Mouse (Mus musculus): ENCODE results near the gene Tmem131.

Tmem131 gene

DNA sequence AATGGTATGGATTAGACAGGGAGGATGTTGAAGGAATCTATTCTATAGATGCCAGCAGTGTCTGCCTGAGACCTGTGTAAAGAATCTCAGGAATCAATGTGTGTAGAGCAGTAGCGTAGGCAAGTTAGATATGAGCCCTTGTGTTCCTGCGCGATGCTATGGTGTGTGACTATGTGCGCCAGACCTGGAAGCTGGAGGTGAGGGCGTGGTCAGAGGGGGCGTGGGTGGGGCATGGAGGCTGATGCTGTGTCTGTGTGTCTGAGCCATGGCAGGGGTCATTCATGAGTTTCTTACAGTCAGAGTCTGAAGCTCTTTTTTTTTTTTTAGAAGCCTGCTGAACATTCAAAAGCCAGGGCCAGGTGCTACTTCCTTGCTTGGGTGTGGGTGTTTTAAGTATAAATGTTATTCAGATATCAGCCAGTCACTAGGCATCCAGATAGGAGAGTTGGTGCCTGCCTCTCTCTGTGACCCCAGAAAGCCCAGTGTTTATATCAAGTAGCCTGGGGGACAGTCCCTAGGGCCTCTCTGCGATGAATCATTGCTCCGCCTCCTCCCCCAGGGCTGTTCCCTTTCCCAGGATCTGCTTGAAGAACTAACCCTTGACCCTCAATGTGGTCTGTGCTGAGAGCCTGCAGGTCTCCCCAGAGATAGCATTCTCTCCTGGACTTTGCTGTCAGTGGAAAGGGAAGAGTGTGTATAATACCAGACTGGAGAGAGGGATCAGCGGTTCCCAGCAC, 171.1 kb downstream of the Tmem131 start:
- no peak for DNase-seq (ENCODE audit: low read depth)

DNA sequence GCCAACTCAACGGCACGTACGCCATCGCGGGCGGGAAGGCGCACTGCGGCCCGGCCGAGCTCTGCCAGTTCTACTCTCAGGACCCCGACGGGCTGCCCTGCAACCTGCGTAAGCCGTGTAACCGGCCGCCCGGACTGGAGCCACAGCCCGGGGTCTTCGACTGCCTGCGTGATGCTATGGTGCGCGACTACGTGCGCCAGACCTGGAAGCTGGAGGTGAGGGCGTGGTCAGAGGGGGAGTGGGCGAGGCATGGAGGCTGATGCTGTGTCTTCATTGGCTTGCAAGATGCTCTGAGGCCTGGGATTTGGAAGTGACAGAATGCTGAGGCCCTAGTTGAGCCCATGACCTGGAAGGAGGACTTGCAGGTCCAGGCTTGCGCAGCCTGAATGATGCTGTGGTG, 172.5 kb downstream of the Tmem131 start:
- no peak for DNase-seq (ENCODE audit: low read depth)

- no peak for DNase-seq (ENCODE audit: low read depth)
Measured at GRCm38 (mm10) chr1:36769951-36770350, 173.5 kb downstream of the Tmem131 start.

DNA sequence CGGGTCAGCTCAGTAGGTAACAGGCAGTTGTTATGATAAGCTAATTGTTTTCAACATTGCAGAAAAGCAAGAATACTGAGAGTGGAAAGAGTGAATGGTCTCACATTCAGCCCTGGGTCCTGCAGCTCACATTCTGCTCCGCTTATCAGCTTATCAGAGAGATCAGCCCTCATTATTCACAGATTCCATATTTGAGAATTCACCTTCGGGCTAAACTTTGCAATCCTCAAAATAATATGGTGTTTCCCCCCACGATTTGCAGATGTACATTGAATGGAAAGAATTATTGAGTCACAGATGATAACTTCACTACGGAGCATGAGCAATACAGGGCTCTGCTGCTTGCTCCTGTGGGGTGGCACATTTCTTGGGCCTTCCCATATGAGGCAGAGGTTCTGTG, 174.7 kb downstream of the Tmem131 start:
- DNase-seq (ENCODE audit: low read depth), result peak; percentile 64

DNA sequence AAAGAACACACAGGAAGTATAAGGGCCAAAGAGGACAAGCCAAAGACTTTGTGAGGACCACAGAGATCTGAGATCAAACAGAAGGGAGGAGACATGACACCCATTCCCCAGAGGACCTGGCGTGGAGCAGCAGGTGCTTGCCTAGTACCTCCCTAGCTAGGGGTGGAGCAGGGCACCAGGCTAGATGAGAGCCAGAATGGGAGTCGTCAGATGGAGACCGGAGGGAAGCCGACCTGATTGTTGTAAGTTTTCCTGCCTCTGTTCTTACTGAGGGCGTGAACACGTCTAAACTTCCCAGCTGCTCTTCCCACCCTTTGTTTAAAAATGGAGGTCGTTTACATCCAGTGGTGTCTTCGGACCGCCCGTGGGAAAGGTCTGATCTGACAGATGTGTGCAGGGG, 176.1 kb downstream of the Tmem131 start:
- peak; percentile 78 for DNase-seq (ENCODE audit: low read depth)

DNA sequence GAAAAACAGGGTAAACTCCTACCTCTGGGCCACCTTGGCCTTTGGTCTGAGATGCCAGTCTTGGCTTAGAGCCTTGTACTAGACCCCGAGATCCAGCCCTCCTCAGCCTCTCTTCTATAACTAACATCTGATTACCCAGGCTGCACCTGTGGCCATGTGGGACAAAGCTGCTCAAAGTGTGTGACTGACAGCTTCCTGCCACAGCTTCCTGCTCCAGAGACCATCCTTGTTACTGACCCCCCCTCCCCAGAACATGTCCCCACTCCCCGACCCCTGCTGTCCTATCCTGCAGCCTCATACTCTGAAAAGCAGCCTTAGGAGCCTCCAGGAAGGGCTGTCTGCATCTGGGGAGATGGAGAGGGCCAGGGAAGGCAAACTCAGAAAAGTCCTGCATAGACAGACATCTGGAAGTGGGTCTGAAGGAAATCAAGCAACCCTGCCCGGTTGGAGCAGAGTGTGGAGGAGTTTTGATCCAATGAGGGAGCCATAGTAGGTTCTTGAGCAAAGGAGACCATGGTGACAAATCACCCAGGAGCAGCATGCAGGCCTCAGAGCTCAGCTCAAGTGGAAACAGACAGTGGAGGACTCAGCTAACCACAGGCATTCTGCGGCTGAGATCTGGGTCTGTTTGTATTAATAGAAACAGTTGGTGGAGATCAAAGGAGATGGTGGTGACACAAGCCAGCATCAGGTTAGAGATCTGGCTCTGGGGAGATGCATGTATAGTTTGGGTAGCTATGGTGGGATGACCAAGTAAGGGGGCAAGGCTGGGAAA, 176.8 kb downstream of the Tmem131 start:
- peak; percentile 88 for DNase-seq (ENCODE audit: low read depth)

GRCm38 (mm10) chr1:36761568-36761967, 181.9 kb downstream of the Tmem131 start, which contains the start of gene Zap70:
Gene Zap70 (plus strand): TSS chr1:36761798.
- DNase-seq (ENCODE audit: low read depth), result peak; percentile 94

GRCm38 (mm10) chr1:36761061-36761460, 182.4 kb downstream of the Tmem131 start:
- DNase-seq (ENCODE audit: low read depth), result no peak

GRCm38 (mm10) chr1:36760401-36760800, 183.1 kb downstream of the Tmem131 start:
- DNase-seq (ENCODE audit: low read depth), result peak; percentile 74

GRCm38 (mm10) chr1:36759076-36759475, 184.4 kb downstream of the Tmem131 start:
- no peak for DNase-seq (ENCODE audit: low read depth)

- no peak for DNase-seq (ENCODE audit: low read depth)
Measured at GRCm38 (mm10) chr1:36758553-36758952, 184.9 kb downstream of the Tmem131 start.

DNA sequence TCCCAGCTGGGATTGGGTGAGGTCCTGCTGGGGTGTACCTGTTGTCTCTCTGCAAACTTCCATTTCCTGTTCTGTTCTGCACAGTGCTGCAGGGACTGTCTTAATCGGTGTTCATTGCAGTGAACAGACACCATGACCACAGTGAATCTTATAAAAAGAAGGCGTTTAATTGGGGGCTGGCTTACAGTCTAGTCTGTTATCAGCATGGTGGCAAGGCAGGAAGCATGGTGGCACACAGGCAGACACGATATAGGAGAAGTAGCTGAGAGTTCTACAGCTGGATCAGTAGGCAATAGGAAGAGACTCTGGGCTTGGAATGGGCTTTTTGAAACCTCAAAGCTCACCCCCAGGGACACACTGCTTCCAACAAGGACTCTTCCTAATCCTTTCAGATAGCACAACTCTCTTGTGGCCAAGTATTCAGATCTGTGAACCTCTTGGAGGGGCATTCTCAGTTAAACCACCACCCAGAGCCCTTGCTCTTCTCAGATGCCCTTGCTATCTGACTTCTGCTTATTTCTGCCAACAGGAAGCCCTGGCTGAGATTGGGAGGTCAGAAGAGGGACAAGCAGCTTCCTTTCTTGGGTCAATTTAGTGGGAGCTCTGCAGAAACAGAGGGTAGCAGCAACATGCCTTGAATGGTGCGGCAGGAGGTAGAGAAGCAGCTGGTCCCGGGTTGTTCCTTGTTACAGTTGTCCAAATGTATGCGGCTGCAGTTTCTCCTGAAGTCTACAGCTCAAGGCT, 189.4 kb downstream of the Tmem131 start:
- no peak for DNase-seq (ENCODE audit: low read depth)

- DNase-seq (ENCODE audit: low read depth), result peak; percentile 61
Measured at GRCm38 (mm10) chr1:36746452-36746851, 197.0 kb downstream of the Tmem131 start.

DNA sequence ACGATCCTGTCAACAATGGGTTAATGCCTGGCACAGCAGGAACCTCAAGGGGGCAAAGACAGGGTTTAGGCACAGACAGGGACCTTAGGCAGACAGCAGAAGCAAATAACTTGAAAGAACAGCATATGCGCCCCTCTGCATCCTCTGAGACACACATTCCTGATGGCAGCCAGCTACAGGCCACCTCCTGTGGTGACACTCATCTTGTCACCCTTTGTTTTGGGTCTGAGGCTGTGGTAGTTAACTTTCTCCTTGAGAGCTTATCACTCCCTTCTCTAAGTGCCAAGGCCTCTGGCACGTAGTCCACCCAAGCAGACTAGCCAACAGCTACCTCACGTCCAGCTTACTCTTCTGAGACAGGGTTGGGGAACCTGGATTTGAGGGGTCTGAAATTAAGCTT, 197.8 kb downstream of the Tmem131 start:
- DNase-seq (ENCODE audit: low read depth), result no peak

GRCm38 (mm10) chr1:36744268-36744944, 199.1 kb downstream of the Tmem131 start:
- DNase-seq (ENCODE audit: low read depth), result peak; percentile 91

DNA sequence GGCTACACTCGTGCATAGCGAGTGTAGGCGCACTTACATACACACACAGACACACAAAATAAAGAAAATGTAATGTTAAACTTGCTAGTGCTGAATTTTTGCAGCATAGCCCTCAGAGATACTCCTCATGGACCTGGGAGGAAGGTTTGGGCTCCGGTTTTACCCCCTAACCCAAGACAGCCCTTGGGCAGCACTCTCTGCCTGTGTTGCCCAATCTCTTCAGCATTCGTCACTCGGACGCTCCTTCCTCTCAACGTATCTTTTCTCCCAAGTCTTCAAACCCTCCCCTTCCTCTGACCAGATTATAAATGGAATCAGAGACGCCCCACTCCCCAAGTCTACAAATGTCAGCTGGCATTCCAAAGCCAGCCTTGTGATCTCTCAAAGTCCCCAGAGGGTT, 200.4 kb downstream of the Tmem131 start:
- no peak for DNase-seq (ENCODE audit: low read depth)
